Comparison of ENCODE assay signal across 21 mouse cellular contexts in the genomic region with DNA sequence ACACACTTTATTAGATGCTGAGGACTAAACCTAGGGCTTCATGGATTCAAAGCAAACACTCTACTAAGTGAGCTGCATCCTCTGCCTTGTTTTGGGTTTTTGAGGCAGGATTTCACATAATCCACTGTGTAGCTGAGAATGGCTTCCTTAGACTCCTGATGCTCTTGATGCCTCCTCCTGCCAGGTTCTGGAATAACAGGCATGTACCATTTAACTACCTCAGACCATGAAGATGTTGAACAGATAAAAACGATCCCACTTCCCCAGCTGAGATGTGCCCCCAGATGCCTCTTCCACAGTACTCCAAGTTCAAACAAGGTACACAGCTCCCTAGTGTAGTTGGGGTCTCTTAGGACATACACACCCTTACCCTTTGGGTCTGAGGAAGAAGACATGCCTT. TPM values are rescaled to one million over a fixed set of nuclear protein-coding genes. Genes with fewer than 3 reads are reported as not detected.
A peak's percentile ranks its signal among the peaks of the same experiment; 100 is the strongest.
DNase-seq lines count a peak whose midpoint lies in the region; ATAC-seq and TF ChIP-seq lines count a peak whose summit lies in the region.
"Had no signal": no experiment of that assay in that cellular context is flagged by ENCODE, and none has a peak within 500 bp of the region (broad histone marks: within the 10 kb centered on the region; RNA-seq: fewer than 3 reads in every experiment).

No protein-coding gene starts in this region.

- DNase-seq in lung, postnatal 0 days (ENCODE audit: low spot score) = no peak
- no peak for DNase-seq in lung, postnatal 14 days
- DNase-seq in CH12.LX (ENCODE audit: extremely low read depth) = no peak
- no peak for DNase-seq in Muller cell, postnatal 12 days (ENCODE audit: inconsistent ontology term)
- DNase-seq in heart, postnatal 4 days = no peak
- DNase-seq: adrenal gland, adult 8-10 months; adrenal gland, postnatal 36 days; cerebellum, adult 11-12 months; cerebellum, adult 9-11 months; cerebellum, postnatal 36 days; forebrain, postnatal 0 days; gastrocnemius, postnatal 14 days; heart, adult 2 months; heart, postnatal 14 days had no signal

- TF ChIP-seq EP300 in lung, postnatal 0 days (IDR thresholded peaks at IDR 0.05) = no peak
- no peak for TF ChIP-seq EP300 in CH12.LX (IDR thresholded peaks at IDR 0.05; ENCODE audit: low read length)

- no peak overlapping the region for H3K4me3 ChIP-seq in lung, postnatal 0 days (ENCODE audit: low read depth, low read length)
- H3K4me3 ChIP-seq in CH12.LX (replicated peaks in 1 of 3; ENCODE audit: low read depth in 2 of 3, low read length in 2 of 3, poor library complexity in 1 of 3) = no peak overlapping the region
- no peak overlapping the region for H3K4me3 ChIP-seq in bone marrow macrophage, adult 2 months (ENCODE audit: insufficient read depth, low read length)
- H3K4me3 ChIP-seq: embryonic facial prominence, embryonic 13.5 days; forebrain, embryonic 12.5 days; heart, adult 2 months; heart, embryonic 15.5 days; hindbrain, embryonic 15.5 days had no signal

- no peaks in the 10 kb centered on the region; the same call in 1 of the 2 replicates for H3K4me1 ChIP-seq in lung, postnatal 0 days (ENCODE audit: insufficient read depth, low read depth, low read length)
- peaks cover 9 to 51% of the 10 kb centered on the region in 2 experiments for H3K4me1 ChIP-seq in CH12.LX (ENCODE audit: control insufficient read depth in 1 of 2, insufficient read depth in 2 of 2)
- peaks cover 41% of the 10 kb centered on the region for H3K4me1 ChIP-seq in bone marrow macrophage, adult 2 months (ENCODE audit: control insufficient read depth, insufficient read depth, low read length)

- no peak overlapping the region for H3K27ac ChIP-seq in lung, postnatal 0 days (ENCODE audit: low read length)
- peak overlapping the region; percentile 25; the same call in 1 of the 2 replicates for H3K27ac ChIP-seq in CH12.LX (ENCODE audit: insufficient read depth, low read depth)
- peak overlapping the region; percentile 83 for H3K27ac ChIP-seq in bone marrow macrophage, adult 2 months (ENCODE audit: insufficient read depth, low read depth, low read length)
- H3K27ac ChIP-seq: embryonic facial prominence, embryonic 13.5 days; forebrain, embryonic 12.5 days; heart, adult 2 months; heart, embryonic 15.5 days; hindbrain, embryonic 15.5 days had no signal

- WGBS in lung, postnatal 0 days = 61% methylated on average over 1 of the region's 1 CpGs

- H3K4me2 ChIP-seq in lung, postnatal 0 days (replicated peaks; ENCODE audit: low read depth, low read length) = no peak overlapping the region
- no peak overlapping the region for H3K4me2 ChIP-seq in CH12.LX (ENCODE audit: insufficient read depth, low read depth, poor library complexity, severe bottlenecking)
- H3K4me2 ChIP-seq: embryonic facial prominence, embryonic 13.5 days; forebrain, embryonic 12.5 days; heart, embryonic 11.5 days; heart, embryonic 15.5 days; hindbrain, embryonic 15.5 days had no signal

- no peaks in the 10 kb centered on the region for H3K36me3 ChIP-seq in lung, postnatal 0 days (ENCODE audit: insufficient read depth, low read length)
- peaks cover under 1 to 9% of the 10 kb centered on the region in 2 experiments for H3K36me3 ChIP-seq in CH12.LX (replicated peaks in 1 of 2; ENCODE audit: control insufficient read depth in 1 of 2, insufficient read depth in 1 of 2, low read length in 1 of 2)
- H3K36me3 ChIP-seq: embryonic facial prominence, embryonic 13.5 days; forebrain, embryonic 12.5 days; heart, embryonic 15.5 days; hindbrain, embryonic 15.5 days had no signal

- no peak for TF ChIP-seq POLR2A in CH12.LX (IDR thresholded peaks at IDR 0.05; ENCODE audit: low read depth, low read length)
- no peak for TF ChIP-seq POLR2A in bone marrow macrophage, adult 2 months (IDR thresholded peaks at IDR 0.05; ENCODE audit: borderline replicate concordance, low read depth, low read length)

- ATAC-seq in lung, postnatal 0 days = no peak
- ATAC-seq: CD4-positive, CD25-positive, alpha-beta regulatory T cell, adult 4 months; forebrain, postnatal 0 days had no signal

- dilution Hi-C loops in CH12.LX (cut with MboI; ENCODE audit: extremely low pct_ligation_motif_present, extremely low pct_unique_long_range_greater_than_20kb, low sequenced_read_pairs) = no loop called here

- peaks cover 16% of the 10 kb centered on the region for H3K79me2 ChIP-seq in CH12.LX (replicated peaks; ENCODE audit: control insufficient read depth, extremely low read depth, insufficient read depth, poor library complexity, severe bottlenecking)

- in situ Hi-C loops in CH12.LX (cut with MboI; ENCODE audit: low pct_ligation_motif_present, low pct_unique_long_range_greater_than_20kb, low sequenced_read_pairs) = no loop called here

- no peak overlapping the region for H3K9ac ChIP-seq in lung, postnatal 0 days (replicated peaks; ENCODE audit: low read depth)
- no peak overlapping the region for H3K9ac ChIP-seq in CH12.LX (ENCODE audit: insufficient read depth, low read depth)
- H3K9ac ChIP-seq: embryonic facial prominence, embryonic 13.5 days; forebrain, embryonic 12.5 days; forebrain, postnatal 0 days; heart, embryonic 15.5 days; hindbrain, embryonic 15.5 days had no signal

- no peaks in the 10 kb centered on the region for H3K9me3 ChIP-seq in lung, postnatal 0 days (ENCODE audit: low read length)
- H3K9me3 ChIP-seq in CH12.LX (replicated peaks; ENCODE audit: low read length) = no peaks in the 10 kb centered on the region
- H3K9me3 ChIP-seq: embryonic facial prominence, embryonic 13.5 days; forebrain, embryonic 12.5 days; heart, embryonic 15.5 days; hindbrain, embryonic 15.5 days had no signal

- 0 out of 2 replicates have a peak, but pooled peaks cover 10% of the 10 kb centered on the region for H3K27me3 ChIP-seq in lung, postnatal 0 days (replicated peaks; ENCODE audit: insufficient read depth, low read length)
- H3K27me3 ChIP-seq in CH12.LX (replicated peaks) = no peaks in the 10 kb centered on the region

- 0 out of 2 replicates have a peak, but pooled peaks have one; percentile 3 for TF ChIP-seq CTCF in lung, postnatal 0 days (IDR thresholded peaks at IDR 0.05)
- TF ChIP-seq CTCF in CH12.LX (conservative IDR thresholded peaks at IDR 0.05 in 1 of 2, IDR thresholded peaks at IDR 0.05 in 1 of 2; ENCODE audit: low read depth in 2 of 2, low read length in 2 of 2) = peak in 1 of 2 experiments; percentile 25; a peak in 1 of 4 replicates
- no peak for TF ChIP-seq CTCF in bone marrow macrophage, adult 2 months (IDR thresholded peaks at IDR 0.05; ENCODE audit: low read depth, low read length)

- TF ChIP-seq RAD21 in CH12.LX (IDR thresholded peaks at IDR 0.05; ENCODE audit: low read depth, low read length) = no peak

TF ChIP-seq in CH12.LX, 34 proteins besides CTCF, POLR2A, EP300 and RAD21:
- TF ChIP-seq MYC (IDR thresholded peaks at IDR 0.05; ENCODE audit: low read depth, low read length) = no peak
- no peak for TF ChIP-seq TCF12 (IDR thresholded peaks at IDR 0.05; ENCODE audit: low read depth, low read length)
- no peak for TF ChIP-seq MEF2A (IDR thresholded peaks at IDR 0.05; ENCODE audit: borderline replicate concordance, low read depth, low read length)
- TF ChIP-seq SMC3 (IDR thresholded peaks at IDR 0.05; ENCODE audit: low read depth, low read length) = peak; percentile 10; the same call in 1 of the 2 replicates

RNA-seq across cellular contexts. Expression of a gene that starts 1.3 kb away (rescaled TPM):
- polyA plus RNA-seq in lung, postnatal 0 days (2015; fragmentation: Nextera tagmentation; extraction: Ambion mirVana) = 1.2 and 1.8 TPM in 2 replicates
- 14.2 and 17.1 TPM in 2 replicates for total RNA-seq in CH12.LX (2012; rRNA removed)
- 9.3 and 10.2 TPM in 2 replicates for total RNA-seq in CH12.LX (2014; rRNA removed)
- polyA plus RNA-seq in CH12.LX (2012; ENCODE audit: insufficient read length, low read depth) = 30.7 and 35.7 TPM in 2 replicates
- 132 and 141 TPM in 2 replicates for polyA plus RNA-seq in bone marrow macrophage, adult 2 months (2012; ENCODE audit: insufficient read depth, insufficient read length, missing spikeins)
- 1 to 10 TPM; 2.9 to 3.4 TPM for total RNA-seq in heart, postnatal 4 days (2021)

RNA-seq across cellular contexts. Expression of a gene that starts 29.3 kb away (rescaled TPM):
- polyA plus RNA-seq in lung, postnatal 0 days (2015; fragmentation: Nextera tagmentation; extraction: Ambion mirVana) = 23.9 and 24.0 TPM in 2 replicates
- total RNA-seq in CH12.LX (2012; rRNA removed) = 80.2 and 108 TPM in 2 replicates
- total RNA-seq in CH12.LX (2014; rRNA removed) = 142 and 157 TPM in 2 replicates
- polyA plus RNA-seq in CH12.LX (2012; ENCODE audit: insufficient read length, low read depth) = 97.9 and 103 TPM in 2 replicates
- polyA plus RNA-seq in bone marrow macrophage, adult 2 months (2012; ENCODE audit: insufficient read depth, insufficient read length, missing spikeins) = 18.4 and 21.8 TPM in 2 replicates
- total RNA-seq in heart, postnatal 4 days (2021) = 10 to 100 TPM; 36.5 to 42.5 TPM

RNA-seq across cellular contexts. Expression of a gene that starts 40.4 kb away (rescaled TPM):
- 3.7 TPM in 2 replicates for polyA plus RNA-seq in lung, postnatal 0 days (2015; fragmentation: Nextera tagmentation; extraction: Ambion mirVana)
- total RNA-seq in CH12.LX (2012; rRNA removed) = 20.9 and 24.0 TPM in 2 replicates
- 3.6 and 4.6 TPM in 2 replicates for total RNA-seq in CH12.LX (2014; rRNA removed)
- polyA plus RNA-seq in CH12.LX (2012; ENCODE audit: insufficient read length, low read depth) = 2.9 TPM in 2 replicates
- polyA plus RNA-seq in bone marrow macrophage, adult 2 months (2012; ENCODE audit: insufficient read depth, insufficient read length, missing spikeins) = 8.8 and 9.1 TPM in 2 replicates
- total RNA-seq in heart, postnatal 4 days (2021) = 1 to 10 TPM; 1.3 to 1.4 TPM

RNA-seq across cellular contexts. Expression of a gene that starts 45.5 kb away (rescaled TPM):
- polyA plus RNA-seq in lung, postnatal 0 days (2015; fragmentation: Nextera tagmentation; extraction: Ambion mirVana) = 18.3 and 21.0 TPM in 2 replicates
- total RNA-seq in CH12.LX (2012; rRNA removed) (89.0 and 105 TPM in 2 replicates), CH12.LX (2014; rRNA removed) (141 and 153 TPM in 2 replicates)
- polyA plus RNA-seq in CH12.LX (2012; ENCODE audit: insufficient read length, low read depth) = 107 and 113 TPM in 2 replicates
- 24.3 and 28.5 TPM in 2 replicates for polyA plus RNA-seq in bone marrow macrophage, adult 2 months (2012; ENCODE audit: insufficient read depth, insufficient read length, missing spikeins)
- total RNA-seq in heart, postnatal 4 days (2021) = 10 to 100 TPM; 31.0 to 34.2 TPM

Comparison
In these comparisons a context has a peak if more than half of its experiments do, and no peak if none do; other contexts are left out.
1. RNA of a gene that starts 1.3 kb away (polyA plus RNA-seq): 132 to 141 TPM in bone marrow macrophage, adult 2 months and 30.7 to 35.7 TPM in CH12.LX; 1.2 to 1.8 TPM in lung, postnatal 0 days; every median in the first group is over 10 times any median in the second.